24 mouse cellular contexts compared by ENCODE assay signal in the genomic region with DNA sequence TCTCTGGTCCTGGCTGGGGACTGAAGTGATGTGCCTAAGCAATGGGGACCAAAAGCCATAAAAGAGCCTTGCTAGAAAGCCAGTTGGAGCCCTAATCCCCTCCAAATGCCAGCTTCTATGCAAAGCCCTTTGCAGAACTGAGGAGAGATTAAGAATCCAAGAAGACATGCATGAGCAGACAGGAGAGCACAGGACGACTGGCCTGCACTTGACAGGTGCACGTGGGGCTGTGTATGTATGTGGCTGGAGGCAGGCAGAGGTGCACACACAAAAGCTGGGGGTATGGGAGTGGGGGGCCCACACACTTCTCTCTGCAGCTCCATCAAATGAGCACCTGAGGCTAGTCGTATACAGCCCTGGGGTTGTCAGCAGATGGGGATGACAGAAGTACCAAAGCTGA. TPM values are rescaled to one million over a fixed set of nuclear protein-coding genes. Genes with fewer than 3 reads are reported as not detected.
DNase-seq lines count a peak whose midpoint lies in the region; ATAC-seq and TF ChIP-seq lines count a peak whose summit lies in the region.
"Had no signal": no experiment of that assay in that cellular context is flagged by ENCODE, and none has a peak within 500 bp of the region (broad histone marks: within the 10 kb centered on the region; RNA-seq: fewer than 3 reads in every experiment).

No protein-coding gene starts in this region.

- no peak overlapping the region for H3K9ac ChIP-seq in forebrain, embryonic 15.5 days (replicated peaks)
- H3K9ac ChIP-seq in midbrain, embryonic 11.5 days (ENCODE audit: low read length) = no peak overlapping the region
- no peak overlapping the region for H3K9ac ChIP-seq in midbrain, postnatal 0 days (replicated peaks; ENCODE audit: low read length, poor library complexity, severe bottlenecking)
- H3K9ac ChIP-seq in liver, embryonic 11.5 days (ENCODE audit: low read depth, low read length) = no peak overlapping the region
- H3K9ac ChIP-seq: heart, embryonic 12.5 days; hindbrain, embryonic 12.5 days had no signal

- ATAC-seq in forebrain, embryonic 15.5 days (replicated peaks) = no peak
- ATAC-seq in midbrain, embryonic 11.5 days (ENCODE audit: low FRiP score) = peak; percentile 67
- ATAC-seq in midbrain, postnatal 0 days (ENCODE audit: low FRiP score) = 0 out of 2 replicates have a peak, but pooled peaks have one; percentile 11
- ATAC-seq in liver, embryonic 11.5 days (replicated peaks; ENCODE audit: low FRiP score) = no peak
- ATAC-seq: activated CD4-positive, CD25-positive, alpha-beta regulatory T cell, adult 4 months had no signal

- TF ChIP-seq POLR2A in brain, embryonic 14.5 days (IDR thresholded peaks at IDR 0.05; ENCODE audit: borderline replicate concordance, extremely low read depth, insufficient read depth, insufficient read length, poor library complexity, severe bottlenecking) = no peak

- no peaks in the 10 kb centered on the region for H3K36me3 ChIP-seq in forebrain, embryonic 15.5 days
- peaks cover 10% of the 10 kb centered on the region for H3K36me3 ChIP-seq in forebrain, embryonic 10.5 days (replicated peaks)
- H3K36me3 ChIP-seq in midbrain, embryonic 11.5 days (ENCODE audit: control insufficient read depth, insufficient read depth, low read length) = no peaks in the 10 kb centered on the region
- H3K36me3 ChIP-seq in midbrain, postnatal 0 days (ENCODE audit: insufficient read depth, low read length) = no peaks in the 10 kb centered on the region
- no peaks in the 10 kb centered on the region for H3K36me3 ChIP-seq in liver, embryonic 11.5 days (ENCODE audit: control insufficient read depth, insufficient read depth, low read length)
- H3K36me3 ChIP-seq: heart, embryonic 12.5 days; hindbrain, embryonic 12.5 days had no signal

- H3K4me1 ChIP-seq in forebrain, embryonic 15.5 days = peaks cover 35% of the 10 kb centered on the region
- peaks cover 74% of the 10 kb centered on the region for H3K4me1 ChIP-seq in forebrain, embryonic 10.5 days
- H3K4me1 ChIP-seq in midbrain, embryonic 11.5 days (ENCODE audit: control insufficient read depth, insufficient read depth, low read length) = peaks cover 58% of the 10 kb centered on the region
- 0 out of 2 replicates have a peak, but pooled peaks cover 2% of the 10 kb centered on the region for H3K4me1 ChIP-seq in midbrain, postnatal 0 days (ENCODE audit: insufficient read depth, low read length)
- peaks cover 6% of the 10 kb centered on the region; the same call in 1 of the 2 replicates for H3K4me1 ChIP-seq in liver, embryonic 11.5 days (replicated peaks; ENCODE audit: control insufficient read depth, insufficient read depth, low read length)

- DNase-seq in forebrain, embryonic 10.5 days (ENCODE audit: extremely low spot score, low spot score) = no peak
- peak; percentile 63 for DNase-seq in brain, embryonic 14.5 days (ENCODE audit: low read depth)
- DNase-seq in midbrain, embryonic 11.5 days (ENCODE audit: low spot score, missing footprints) = peak; percentile 89
- no peak for DNase-seq in midbrain, postnatal 0 days (ENCODE audit: low spot score)
- no peak for DNase-seq in liver, embryonic 11.5 days (ENCODE audit: low spot score)
- DNase-seq in right cerebral cortex, adult 18-20 months = no peak
- no peak for DNase-seq in spleen, postnatal 14 days (ENCODE audit: low spot score in 2 of 2)
- DNase-seq: adrenal gland, adult 8-10 months; cerebellum, adult 8-10 months; gastrocnemius, postnatal 25 days; heart, adult 18-20 months; heart, postnatal 14 days; kidney, adult 2 months; layer of hippocampus, adult 9-11 months; liver; right cerebral cortex, postnatal 25 days; spleen, adult 18-20 months had no signal

- H3K4me3 ChIP-seq in forebrain, embryonic 15.5 days = no peak overlapping the region
- H3K4me3 ChIP-seq in forebrain, embryonic 10.5 days = no peak overlapping the region
- H3K4me3 ChIP-seq in midbrain, embryonic 11.5 days (ENCODE audit: low read depth, low read length) = no peak overlapping the region
- H3K4me3 ChIP-seq in midbrain, postnatal 0 days (ENCODE audit: low read depth, low read length) = no peak overlapping the region
- H3K4me3 ChIP-seq in liver, embryonic 11.5 days (ENCODE audit: low read depth, low read length) = no peak overlapping the region
- H3K4me3 ChIP-seq: heart, embryonic 12.5 days; hindbrain, embryonic 12.5 days had no signal

- 0 out of 2 replicates have a peak, but pooled peaks cover 8% of the 10 kb centered on the region for H3K27me3 ChIP-seq in forebrain, embryonic 15.5 days
- H3K27me3 ChIP-seq in forebrain, embryonic 10.5 days (ENCODE audit: poor library complexity, severe bottlenecking) = peaks cover 27% of the 10 kb centered on the region
- no peaks in the 10 kb centered on the region for H3K27me3 ChIP-seq in midbrain, embryonic 11.5 days (ENCODE audit: control insufficient read depth, insufficient read depth, low read length)
- no peaks in the 10 kb centered on the region for H3K27me3 ChIP-seq in midbrain, postnatal 0 days (ENCODE audit: insufficient read depth, low read length)
- peaks cover 30% of the 10 kb centered on the region for H3K27me3 ChIP-seq in liver, embryonic 11.5 days (replicated peaks; ENCODE audit: control insufficient read depth, insufficient read depth, low read length)

- H3K9me3 ChIP-seq in forebrain, embryonic 15.5 days = no peaks in the 10 kb centered on the region
- H3K9me3 ChIP-seq in forebrain, embryonic 10.5 days = no peaks in the 10 kb centered on the region
- H3K9me3 ChIP-seq in midbrain, embryonic 11.5 days (ENCODE audit: control insufficient read depth, low read length) = no peaks in the 10 kb centered on the region
- H3K9me3 ChIP-seq in midbrain, postnatal 0 days (ENCODE audit: low read length) = no peaks in the 10 kb centered on the region
- H3K9me3 ChIP-seq in liver, embryonic 11.5 days (ENCODE audit: control insufficient read depth, low read length) = no peaks in the 10 kb centered on the region
- H3K9me3 ChIP-seq: heart, embryonic 12.5 days; hindbrain, embryonic 12.5 days had no signal

- H3K27ac ChIP-seq in forebrain, embryonic 15.5 days (replicated peaks) = 0 out of 2 replicates have a peak overlapping the region, but pooled peaks have one; percentile 21
- no peak overlapping the region for H3K27ac ChIP-seq in forebrain, embryonic 10.5 days
- peak overlapping the region; percentile 72 for H3K27ac ChIP-seq in midbrain, embryonic 11.5 days (ENCODE audit: low read depth, low read length)
- 0 out of 2 replicates have a peak overlapping the region, but pooled peaks have one; percentile 51 for H3K27ac ChIP-seq in midbrain, postnatal 0 days (ENCODE audit: low read depth, low read length)
- H3K27ac ChIP-seq in liver, embryonic 11.5 days (ENCODE audit: low read depth, low read length) = no peak overlapping the region
- H3K27ac ChIP-seq: hindbrain, embryonic 12.5 days; kidney, postnatal 0 days; macrophage had no signal

- 19% methylated on average over 3 of the region's 3 CpGs for WGBS in forebrain, embryonic 15.5 days
- WGBS in forebrain, embryonic 10.5 days = 30% methylated on average over 3 of the region's 3 CpGs
- WGBS in midbrain, embryonic 11.5 days = 12% methylated on average over 3 of the region's 3 CpGs
- 15% methylated on average over 3 of the region's 3 CpGs for WGBS in midbrain, postnatal 0 days
- WGBS in liver, embryonic 11.5 days = 72% methylated on average over 3 of the region's 3 CpGs

- no peak overlapping the region for H3K4me2 ChIP-seq in forebrain, embryonic 15.5 days (replicated peaks)
- H3K4me2 ChIP-seq in midbrain, embryonic 11.5 days = peak overlapping the region; percentile 20; the same call in 1 of the 2 replicates
- H3K4me2 ChIP-seq in midbrain, postnatal 0 days (ENCODE audit: low read depth, low read length, poor library complexity, severe bottlenecking) = no peak overlapping the region; the same call in 1 of the 2 replicates
- H3K4me2 ChIP-seq in liver, embryonic 11.5 days = no peak overlapping the region
- H3K4me2 ChIP-seq: heart, embryonic 12.5 days; hindbrain, embryonic 12.5 days had no signal

- no peak for TF ChIP-seq CTCF in brain, embryonic 14.5 days (IDR thresholded peaks at IDR 0.05; ENCODE audit: borderline replicate concordance, extremely low read depth, insufficient read depth, insufficient read length)
- TF ChIP-seq CTCF in midbrain, postnatal 0 days (IDR thresholded peaks at IDR 0.05) = no peak

RNA-seq across cellular contexts. Expression of gene Whrn, which starts 5.6 kb away (rescaled TPM):
- 6.4 and 7.7 TPM in 2 replicates for polyA plus RNA-seq in forebrain, embryonic 15.5 days (2015; fragmentation: Nextera tagmentation; extraction: Ambion mirVana)
- polyA plus RNA-seq in forebrain, embryonic 10.5 days (2016; fragmentation: Nextera tagmentation; extraction: Ambion mirVana) = 4.6 and 5.1 TPM in 2 replicates
- 28.2 and 30.9 TPM in 2 replicates for polyA plus RNA-seq in brain, embryonic 14.5 days (2012; rRNA removed)
- 7.5 and 9.1 TPM in 2 replicates for polyA plus RNA-seq in midbrain, embryonic 11.5 days (2014; fragmentation: Nextera tagmentation; extraction: Ambion mirVana)
- total RNA-seq in midbrain, postnatal 0 days (2014; rRNA removed) = 14.5 and 20.1 TPM in 2 replicates
- polyA plus RNA-seq in midbrain, postnatal 0 days (2015; fragmentation: Nextera tagmentation; extraction: Ambion mirVana) = 2.4 and 3.5 TPM in 2 replicates
- 2.0 and 2.4 TPM in 2 replicates for polyA plus RNA-seq in liver, embryonic 11.5 days (2014; fragmentation: Nextera tagmentation; extraction: Ambion mirVana)
- total RNA-seq: MEL had no signal

RNA-seq across cellular contexts. Expression of gene Atp6v1g1, which starts 54.4 kb away (rescaled TPM):
- 452 and 469 TPM in 2 replicates for polyA plus RNA-seq in forebrain, embryonic 15.5 days (2015; fragmentation: Nextera tagmentation; extraction: Ambion mirVana)
- polyA plus RNA-seq in forebrain, embryonic 10.5 days (2016; fragmentation: Nextera tagmentation; extraction: Ambion mirVana) = 234 and 239 TPM in 2 replicates
- 190 and 216 TPM in 2 replicates for polyA plus RNA-seq in brain, embryonic 14.5 days (2012; rRNA removed)
- 386 and 408 TPM in 2 replicates for polyA plus RNA-seq in midbrain, embryonic 11.5 days (2014; fragmentation: Nextera tagmentation; extraction: Ambion mirVana)
- total RNA-seq in midbrain, postnatal 0 days (2014; rRNA removed) = 142 and 202 TPM in 2 replicates
- polyA plus RNA-seq in midbrain, postnatal 0 days (2015; fragmentation: Nextera tagmentation; extraction: Ambion mirVana) = 356 and 357 TPM in 2 replicates
- polyA plus RNA-seq in liver, embryonic 11.5 days (2014; fragmentation: Nextera tagmentation; extraction: Ambion mirVana) = 191 and 204 TPM in 2 replicates

Comparison
In these comparisons a context has a peak if more than half of its experiments do, and no peak if none do; other contexts are left out.
1. H3K27ac ChIP-seq: peak in forebrain, embryonic 15.5 days (single experiment), midbrain, embryonic 11.5 days (single experiment) and midbrain, postnatal 0 days (single experiment); none in forebrain, embryonic 10.5 days (single experiment) and liver, embryonic 11.5 days (single experiment).
2. DNase-seq: peak in brain, embryonic 14.5 days (single experiment) and midbrain, embryonic 11.5 days (single experiment); none in forebrain, embryonic 10.5 days (single experiment), midbrain, postnatal 0 days (single experiment), liver, embryonic 11.5 days (single experiment), right cerebral cortex, adult 18-20 months (single experiment) and spleen, postnatal 14 days (0 of 2).
3. ATAC-seq: peak in midbrain, embryonic 11.5 days (single experiment) and midbrain, postnatal 0 days (single experiment); none in forebrain, embryonic 15.5 days (single experiment) and liver, embryonic 11.5 days (single experiment).